Comparison of ENCODE assay signal across 26 mouse cellular contexts in the genomic region with DNA sequence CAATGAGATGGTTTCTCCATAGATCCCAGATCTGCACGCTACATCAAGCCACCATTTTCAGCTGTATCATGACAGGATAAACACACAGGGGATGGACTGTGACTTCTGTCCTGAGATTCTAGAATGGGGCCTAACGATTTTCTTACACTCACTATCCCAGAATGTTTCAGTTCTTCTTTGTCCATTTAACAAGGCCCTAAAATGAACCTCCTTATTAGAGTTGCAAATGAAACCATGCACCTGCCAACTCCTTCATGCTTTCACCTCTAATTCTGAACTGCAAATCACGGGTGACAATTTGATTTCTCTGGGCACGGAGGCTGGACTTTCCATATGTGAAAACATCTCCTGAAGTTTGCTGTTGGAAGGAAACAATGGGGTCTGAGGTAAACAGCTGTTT.
"Had no signal": no experiment of that assay in that cellular context is flagged by ENCODE, and none has a peak within 500 bp of the region (broad histone marks: within the 10 kb centered on the region; RNA-seq: fewer than 3 reads in every experiment).

No protein-coding gene starts in this region.

- H3K9ac ChIP-seq: heart, embryonic 13.5 days; heart, embryonic 15.5 days; hindbrain, embryonic 13.5 days; hindbrain, embryonic 15.5 days; intestine, embryonic 15.5 days; kidney, embryonic 15.5 days; limb, embryonic 12.5 days; liver, embryonic 13.5 days had no signal

- H3K4me2 ChIP-seq: heart, embryonic 11.5 days; heart, embryonic 13.5 days; heart, embryonic 15.5 days; hindbrain, embryonic 13.5 days; hindbrain, embryonic 15.5 days; intestine, embryonic 15.5 days; kidney, embryonic 15.5 days; limb, embryonic 12.5 days; liver, embryonic 11.5 days; liver, embryonic 13.5 days had no signal

- H3K4me3 ChIP-seq: heart, embryonic 13.5 days; heart, embryonic 15.5 days; hindbrain, embryonic 13.5 days; hindbrain, embryonic 15.5 days; intestine, embryonic 15.5 days; kidney, embryonic 15.5 days; layer of hippocampus, adult 2 months; left cerebral cortex, adult 2 months; limb, embryonic 10.5 days; limb, embryonic 12.5 days; liver, embryonic 13.5 days had no signal

- H3K27me3 ChIP-seq: hindbrain, embryonic 15.5 days; intestine, embryonic 15.5 days; kidney, embryonic 15.5 days; liver, embryonic 13.5 days had no signal

- H3K4me1 ChIP-seq: heart, embryonic 15.5 days; hindbrain, embryonic 15.5 days; intestine, embryonic 15.5 days; liver, embryonic 13.5 days had no signal

- H3K27ac ChIP-seq: heart, embryonic 13.5 days; heart, embryonic 15.5 days; hindbrain, embryonic 13.5 days; hindbrain, embryonic 15.5 days; intestine, embryonic 15.5 days; kidney, embryonic 15.5 days; kidney, postnatal 0 days; layer of hippocampus, adult 2 months; left cerebral cortex, adult 2 months; limb, embryonic 10.5 days; limb, embryonic 12.5 days; liver, embryonic 13.5 days had no signal

- DNase-seq: gastrocnemius, postnatal 14 days; gastrocnemius, postnatal 36 days; heart, adult 18-20 months; heart, postnatal 14 days; heart, postnatal 36 days; kidney, adult 18-20 months; kidney, adult 9 months; kidney, postnatal 25 days; kidney, postnatal 4 days; liver; liver, embryonic 13.5 days had no signal

- H3K36me3 ChIP-seq: heart, embryonic 13.5 days; heart, embryonic 15.5 days; hindbrain, embryonic 13.5 days; hindbrain, embryonic 15.5 days; intestine, embryonic 15.5 days; kidney, embryonic 15.5 days; limb, embryonic 10.5 days; limb, embryonic 12.5 days; liver, embryonic 13.5 days had no signal

- H3K9me3 ChIP-seq: heart, embryonic 13.5 days; heart, embryonic 15.5 days; hindbrain, embryonic 13.5 days; hindbrain, embryonic 15.5 days; intestine, embryonic 15.5 days; kidney, embryonic 15.5 days; limb, embryonic 10.5 days; limb, embryonic 12.5 days; liver, embryonic 13.5 days had no signal

- ATAC-seq: inflammation-experienced regulatory T-cells, adult 6 months; intestine, embryonic 15.5 days; intestine, postnatal 0 days had no signal
